Mouse (Mus musculus): Measurements from ENCODE around the gene Glb1l2.

Glb1l2 gene

DNA sequence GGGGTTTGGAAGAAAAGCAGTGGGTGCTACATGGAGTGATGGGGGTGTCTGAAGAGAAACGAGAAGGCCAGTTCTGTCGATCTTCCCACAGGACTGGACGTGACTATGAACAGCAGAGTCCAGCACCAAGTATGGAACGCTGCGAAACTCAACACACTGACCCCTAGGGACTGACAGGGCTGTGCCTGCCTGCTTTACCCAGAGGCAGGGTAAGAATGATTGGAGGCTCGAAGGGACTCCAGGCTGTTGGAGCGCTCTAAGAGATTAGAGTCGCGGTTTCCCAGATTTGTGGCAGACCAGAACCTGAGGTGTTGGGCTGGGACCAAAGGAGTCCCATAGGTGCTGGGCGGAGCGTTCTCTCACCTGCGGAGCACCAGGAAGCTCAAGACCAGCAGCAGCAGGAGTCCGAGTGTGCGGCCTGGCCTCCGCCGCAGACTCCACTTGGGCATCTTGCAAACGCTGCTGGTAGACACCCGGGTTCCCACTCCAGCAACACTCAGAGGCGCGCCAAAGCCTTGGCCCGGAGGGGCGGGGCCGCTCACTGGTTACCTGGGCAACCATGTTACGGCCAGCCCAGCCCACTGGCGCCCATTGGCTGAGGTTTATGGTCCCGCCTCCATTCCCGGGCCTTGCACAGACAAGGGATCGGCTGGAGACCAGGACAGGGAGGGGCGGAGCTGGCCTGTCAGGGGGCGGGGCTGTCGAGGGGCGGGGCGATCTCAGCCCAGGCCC lies at the start of gene Glb1l2:
Glb1l2 (minus strand) TSS at position 534 of the 732 bp plus-strand sequence.
- peak; percentile 80 for DNase-seq (ENCODE audit: low read depth, low spot score)

DNA sequence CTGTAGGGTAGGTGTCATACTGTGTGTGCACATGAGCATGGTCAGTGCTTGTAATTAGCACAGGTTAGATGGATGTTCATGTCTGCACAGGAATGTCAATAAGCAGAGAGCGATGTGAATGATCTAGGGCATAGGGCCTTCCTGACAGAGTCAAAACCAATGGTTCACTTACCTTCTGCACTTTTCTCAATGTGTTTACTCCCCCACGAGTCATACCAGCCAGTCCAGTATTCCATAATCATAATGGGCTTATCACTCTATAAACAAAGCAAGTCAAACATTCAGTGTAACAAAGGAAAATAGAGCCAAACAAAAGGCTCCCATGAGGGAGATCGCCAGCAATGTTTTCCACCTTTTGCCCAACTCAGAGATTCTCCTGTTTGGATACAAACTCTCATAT lies 24.8 kb upstream of the Glb1l2 start:
- DNase-seq (ENCODE audit: low read depth, low spot score), result no peak

DNA sequence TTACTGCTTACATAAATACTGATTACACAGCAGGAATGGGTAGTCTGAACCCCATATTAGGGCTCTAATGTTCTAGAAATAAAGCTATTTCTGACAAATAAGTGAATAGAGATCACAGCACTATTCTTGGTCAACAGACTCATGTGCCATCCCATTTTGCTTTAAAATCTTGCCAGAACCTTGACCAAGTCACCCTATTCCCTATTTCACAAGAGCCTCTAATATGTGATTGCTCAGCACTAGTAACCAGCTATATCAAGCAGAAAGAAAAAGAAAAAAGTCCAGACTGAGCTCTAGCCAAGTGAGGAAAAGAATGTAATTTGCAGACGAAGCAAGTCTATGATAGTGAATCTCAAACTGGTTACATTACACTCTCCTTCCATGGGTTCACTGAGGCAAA lies 13.7 kb upstream of the Glb1l2 start:
- no peak for DNase-seq (ENCODE audit: low read depth, low spot score)

DNA sequence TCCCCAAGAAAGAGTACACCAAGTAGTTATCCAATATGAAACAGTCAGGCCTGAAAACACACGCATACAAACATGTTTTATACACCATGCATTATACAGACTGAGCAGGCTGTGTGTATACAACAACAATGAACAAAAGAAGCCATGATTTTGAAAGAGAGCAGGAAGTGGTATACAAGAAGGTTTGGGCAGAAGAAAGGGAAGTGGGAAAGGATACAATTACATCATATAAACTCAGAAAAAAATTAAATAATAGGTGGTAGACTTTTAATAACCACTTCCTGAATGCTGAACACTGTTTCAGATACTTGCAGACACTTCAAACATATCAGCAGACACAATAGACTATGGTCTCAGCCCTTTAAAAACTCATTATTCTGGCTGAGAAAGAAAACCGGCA lies 2.5 kb upstream of the Glb1l2 start:
- DNase-seq (ENCODE audit: low read depth, low spot score), result no peak

DNA sequence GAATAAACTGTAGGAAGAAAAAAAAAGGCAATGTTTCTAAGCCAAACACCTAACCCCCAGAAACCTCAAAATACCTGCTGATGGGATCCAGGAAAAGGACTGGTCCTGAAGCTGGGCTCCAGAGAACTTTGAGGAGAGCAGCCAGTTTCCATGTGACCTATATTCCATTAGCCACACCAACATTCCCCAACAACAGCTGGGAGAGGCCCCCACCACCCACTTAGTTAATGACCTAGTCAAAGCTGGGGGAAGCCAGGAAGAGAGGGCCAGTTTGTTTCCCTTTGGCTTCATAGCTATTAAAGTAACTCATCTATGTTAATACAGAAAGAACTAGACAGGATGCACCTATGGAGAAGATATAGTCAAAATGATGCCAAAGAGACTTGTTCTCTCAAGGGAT lies 1.9 kb downstream of the Glb1l2 start:
- DNase-seq (ENCODE audit: low read depth, low spot score), result no peak

DNA sequence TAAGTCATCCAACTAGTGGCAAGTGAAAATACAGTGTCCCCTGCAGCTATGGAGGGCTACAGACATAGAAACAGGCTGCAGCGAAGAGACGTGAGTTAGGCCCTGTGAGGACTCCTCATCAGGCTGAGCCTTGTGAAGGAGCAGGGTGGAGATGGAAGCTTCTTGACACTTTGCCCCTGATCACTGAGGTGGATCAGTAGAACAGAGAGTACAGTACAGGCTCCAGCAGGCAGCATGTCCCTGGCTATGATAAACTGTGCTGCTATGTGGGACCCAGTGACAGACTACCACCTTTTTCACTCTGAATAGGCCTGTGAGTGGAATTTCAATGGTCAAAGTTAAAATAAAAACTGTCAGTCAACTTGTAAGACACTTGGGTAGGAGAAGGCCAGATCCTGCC lies 5.9 kb downstream of the Glb1l2 start:
- no peak for DNase-seq (ENCODE audit: low read depth, low spot score)

DNA sequence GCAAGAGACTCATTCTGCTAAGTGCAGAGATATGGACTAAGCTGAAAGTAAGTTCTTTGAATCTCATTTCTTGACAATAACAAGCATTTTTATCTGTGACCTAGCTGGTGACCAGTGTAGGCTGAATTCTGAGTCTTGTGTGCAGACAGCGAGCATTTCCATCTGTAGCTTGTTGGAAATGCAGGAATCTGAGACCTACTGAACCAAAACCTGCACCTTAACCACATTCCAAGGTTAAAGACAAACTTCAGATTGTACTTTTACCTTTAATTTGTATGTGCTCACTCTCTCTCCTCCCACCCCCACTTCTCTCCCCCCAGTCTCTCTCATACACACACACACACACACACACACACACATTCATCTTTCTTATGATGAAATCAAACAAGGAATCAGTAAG lies 7.5 kb downstream of the Glb1l2 start:
- no peak for DNase-seq (ENCODE audit: low read depth, low spot score)

DNA sequence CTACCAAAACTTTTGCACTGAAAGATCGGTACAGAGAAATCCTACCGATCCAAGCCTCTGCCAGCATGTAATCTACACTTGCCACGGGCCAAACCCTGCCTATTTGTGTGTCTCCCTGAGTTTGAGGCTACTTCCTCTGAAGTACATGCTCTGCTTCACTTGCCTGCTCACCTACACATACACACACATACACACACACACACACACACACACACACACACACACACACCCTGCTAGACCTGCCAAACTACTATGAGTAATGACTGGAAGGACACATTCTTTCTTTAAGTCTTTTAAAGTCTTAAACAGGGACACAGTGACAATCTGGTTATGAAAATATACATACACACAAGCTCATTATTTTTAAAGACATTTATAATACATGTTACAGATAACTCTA lies 8.1 kb downstream of the Glb1l2 start:
- no peak for DNase-seq (ENCODE audit: low read depth, low spot score)

DNA sequence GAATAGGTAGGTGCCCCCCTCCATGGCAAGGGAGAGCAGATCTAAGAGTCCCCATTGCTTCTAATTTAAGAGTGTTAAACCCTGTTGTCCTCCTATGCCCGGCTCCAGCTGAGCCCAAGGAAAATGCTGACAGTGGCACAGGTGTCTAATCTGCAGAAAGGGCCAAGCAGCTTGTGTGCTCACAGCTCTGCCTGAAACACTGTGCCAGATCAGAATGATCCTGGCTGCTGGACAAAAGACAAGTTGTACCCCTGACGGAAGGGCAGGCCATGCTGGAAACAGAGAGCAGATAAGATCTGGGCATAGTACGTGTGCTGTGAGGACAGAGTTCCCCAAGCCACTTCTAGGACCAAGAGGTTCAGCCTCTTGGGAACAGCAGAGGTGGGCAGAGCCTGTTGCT lies 13.4 kb downstream of the Glb1l2 start:
- DNase-seq (ENCODE audit: low read depth, low spot score), result no peak

DNA sequence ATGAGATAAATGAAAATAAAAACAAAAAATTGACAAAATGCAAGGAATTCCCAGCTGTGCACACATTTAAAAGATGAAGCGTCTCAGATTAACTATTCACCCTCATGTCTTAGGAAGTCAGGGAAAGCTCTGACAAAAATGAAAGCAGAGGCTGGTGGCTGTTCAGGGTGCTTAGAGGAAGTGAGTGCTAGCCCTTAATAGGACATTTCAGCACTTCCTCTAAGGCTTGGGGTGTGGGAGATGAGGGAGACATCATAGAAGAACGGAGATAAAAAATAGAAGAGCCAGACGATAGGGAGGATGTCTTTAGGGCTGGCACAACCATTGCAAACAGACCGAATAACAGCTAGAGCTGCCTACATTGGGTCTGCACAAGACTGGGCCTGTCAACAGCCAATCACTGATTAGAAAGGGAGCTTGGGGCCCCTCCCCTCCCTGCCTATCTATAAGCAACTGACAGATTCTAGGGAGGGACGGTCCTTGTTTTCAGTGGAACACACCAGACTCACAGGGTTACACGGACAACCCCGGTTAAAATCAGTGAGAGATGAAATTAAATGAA lies 22.8 kb downstream of the Glb1l2 start:
- DNase-seq (ENCODE audit: low read depth, low spot score), result no peak

DNA sequence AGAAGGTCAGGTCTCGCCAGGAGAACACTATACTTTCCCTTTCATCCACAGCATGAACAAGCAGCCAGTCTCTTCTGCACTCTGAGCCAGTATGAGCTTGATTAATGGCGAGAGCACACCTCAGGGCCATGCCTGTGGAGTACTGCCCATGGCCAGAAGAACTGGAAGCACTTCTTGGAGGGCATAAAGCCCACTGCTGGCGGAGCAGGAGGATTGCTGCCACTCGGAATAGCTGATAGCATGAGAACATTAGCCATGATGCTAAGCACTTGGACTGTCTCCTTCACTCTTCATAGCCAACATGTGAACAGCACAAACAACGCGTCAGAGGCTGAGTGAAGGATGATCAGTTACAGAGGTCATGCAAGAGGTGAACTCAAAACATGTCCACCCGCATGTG lies 27.8 kb downstream of the Glb1l2 start:
- no peak for DNase-seq (ENCODE audit: low read depth, low spot score)

DNA sequence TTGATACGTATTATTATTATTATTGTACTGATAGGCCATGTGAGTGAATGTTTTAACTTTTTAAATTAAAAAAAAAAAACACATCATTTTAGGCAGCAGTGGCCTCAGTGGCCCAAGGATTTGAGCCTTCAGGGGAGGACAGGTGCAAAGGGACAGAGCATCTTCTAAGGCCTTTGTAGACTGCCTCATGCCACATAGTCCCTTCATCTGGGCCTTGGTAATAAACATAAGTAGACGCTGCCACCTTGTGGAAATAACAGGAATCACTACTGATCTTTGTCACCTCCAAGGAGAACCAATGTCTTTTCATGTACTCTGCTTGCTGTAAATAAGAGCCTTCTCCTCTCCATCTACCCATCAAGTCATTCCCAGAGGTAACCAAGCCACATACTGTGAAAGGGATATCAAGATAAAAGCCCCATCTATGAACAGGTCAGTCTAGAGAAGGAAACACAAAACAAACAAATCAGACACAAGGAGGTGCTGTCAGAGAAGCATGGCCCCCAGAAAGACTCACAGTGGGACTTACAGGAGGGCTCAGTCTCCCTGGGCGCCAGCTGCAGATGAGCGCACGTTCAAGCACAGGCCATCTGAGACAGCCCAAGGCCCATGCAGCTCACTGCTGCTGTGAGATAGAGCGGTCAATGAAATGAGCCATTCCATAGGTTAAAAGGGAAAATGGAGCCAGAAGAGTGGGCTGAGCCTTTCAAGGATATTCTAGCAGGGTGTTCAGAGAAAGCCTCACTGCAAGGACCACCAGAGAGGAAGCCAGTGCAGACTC lies 30.0 kb downstream of the Glb1l2 start:
- DNase-seq (ENCODE audit: low read depth, low spot score), result peak; percentile 42

DNA sequence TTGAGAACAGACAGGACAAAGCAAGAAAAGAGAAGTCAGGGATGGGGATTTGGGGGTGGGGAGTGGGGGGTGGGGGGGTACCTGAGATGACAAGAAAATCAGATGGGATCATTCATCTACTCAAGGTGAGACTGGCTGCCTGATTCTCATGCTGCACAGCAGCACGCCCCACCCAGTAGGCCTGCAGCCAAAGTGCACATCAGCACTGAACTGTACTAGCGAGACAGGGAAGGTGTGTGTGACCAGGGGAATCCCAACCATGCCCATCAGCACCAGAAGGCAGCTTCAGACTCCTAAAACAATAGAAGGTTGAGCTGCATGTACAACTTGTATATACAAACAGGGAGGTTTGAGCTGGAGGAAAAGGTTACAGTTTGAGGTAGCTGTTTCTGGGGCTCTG lies 30.6 kb downstream of the Glb1l2 start:
- DNase-seq (ENCODE audit: low read depth, low spot score), result no peak

DNA sequence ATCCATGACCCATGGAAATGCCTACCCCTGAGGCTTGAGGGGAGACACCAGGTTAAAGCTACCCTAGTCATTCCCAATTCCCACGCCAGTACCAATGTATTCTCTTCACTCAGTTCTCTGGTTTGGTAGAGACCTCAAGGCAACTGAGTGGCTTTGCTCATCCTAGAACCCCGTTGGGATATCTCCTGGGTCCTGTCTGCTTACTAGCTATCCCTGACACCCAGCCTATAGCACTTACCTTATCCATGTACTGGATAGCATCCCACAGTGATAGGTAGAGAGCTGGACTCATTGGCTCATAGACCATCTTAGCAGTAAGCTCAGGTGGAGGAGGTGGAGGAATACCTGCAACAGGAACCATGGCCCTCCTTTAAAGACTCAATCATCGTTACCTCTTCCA lies 38.1 kb downstream of the Glb1l2 start:
- no peak for DNase-seq (ENCODE audit: low read depth, low spot score)

DNA sequence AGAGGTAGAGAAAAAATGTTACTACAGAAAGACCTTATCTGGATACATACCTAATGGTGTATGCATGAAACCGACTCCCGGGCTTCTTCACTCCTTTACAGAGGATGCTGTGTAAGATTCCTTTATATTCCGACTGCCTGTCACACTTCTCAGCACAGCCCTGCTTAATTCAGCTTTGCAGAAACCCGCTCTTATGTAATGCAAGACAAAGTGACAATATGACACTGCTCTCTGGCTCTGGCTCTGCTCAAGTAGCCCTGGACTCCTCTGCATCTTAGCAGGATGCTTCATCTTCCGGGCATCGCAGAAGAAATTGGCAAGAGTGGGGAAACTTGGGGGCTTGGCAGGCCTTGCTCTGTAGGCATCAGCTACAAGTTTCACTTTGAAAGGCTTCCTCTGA lies 43.8 kb downstream of the Glb1l2 start:
- no peak for DNase-seq (ENCODE audit: low read depth, low spot score)

DNA sequence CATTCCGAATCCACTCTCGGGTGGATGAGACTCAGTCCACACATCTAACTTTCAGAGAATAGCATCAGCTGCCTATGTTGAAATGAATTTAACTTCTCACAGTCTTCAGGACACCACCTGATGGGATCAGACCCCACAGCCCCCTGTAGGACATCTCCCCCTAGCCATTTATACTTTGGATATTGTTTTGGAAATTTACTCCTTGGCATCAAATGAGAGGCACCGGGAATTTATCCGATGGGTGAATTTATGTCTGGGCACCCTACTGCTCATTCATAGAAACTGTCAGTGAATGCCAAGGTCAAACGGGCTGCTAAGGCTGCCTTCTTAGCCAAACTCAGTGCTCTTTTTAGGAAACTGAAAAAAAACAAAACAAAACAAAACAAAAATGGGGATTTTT lies 45.7 kb downstream of the Glb1l2 start:
- DNase-seq (ENCODE audit: low read depth, low spot score), result no peak

DNA sequence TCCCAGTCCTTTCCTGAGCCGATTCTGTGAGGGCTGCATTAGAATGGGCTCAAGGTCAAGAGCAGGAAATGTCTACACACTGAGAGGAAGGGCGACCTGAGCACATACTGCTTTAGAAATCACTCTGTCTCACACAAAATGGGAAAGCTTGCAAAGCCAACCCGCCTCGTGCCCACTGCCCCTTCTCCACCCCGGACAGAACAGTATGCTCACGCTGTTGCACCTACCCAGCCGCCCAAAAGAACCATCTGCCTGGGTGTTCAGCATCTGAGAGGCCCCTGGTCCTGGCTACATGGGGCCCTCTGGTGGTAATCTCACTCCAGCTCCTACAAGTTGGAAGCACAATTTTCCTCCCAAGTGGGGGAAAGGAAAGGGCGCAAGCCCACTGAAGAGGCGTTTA lies 46.2 kb downstream of the Glb1l2 start:
- peak; percentile 36 for DNase-seq (ENCODE audit: low read depth, low spot score)

DNA sequence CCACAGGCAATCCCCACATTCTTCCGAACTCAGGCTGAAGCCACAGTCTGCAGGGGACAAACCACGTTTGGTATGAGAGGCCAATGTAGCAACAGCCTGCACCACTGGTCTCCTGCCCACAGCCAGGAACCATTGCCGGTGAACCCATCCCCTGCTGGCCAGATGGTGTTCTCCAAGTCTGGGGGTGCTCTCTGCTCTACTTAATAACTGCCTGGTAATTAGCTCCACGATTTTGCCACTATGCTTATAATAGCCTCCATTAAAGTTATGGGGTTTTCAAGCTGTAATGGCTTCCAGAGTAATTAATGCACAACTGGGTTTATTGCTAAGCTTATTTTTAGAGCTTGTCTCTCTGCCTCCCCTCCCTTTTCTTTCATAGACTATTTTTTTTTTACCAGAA lies 57.4 kb downstream of the Glb1l2 start:
- DNase-seq (ENCODE audit: low read depth, low spot score), result no peak

DNA sequence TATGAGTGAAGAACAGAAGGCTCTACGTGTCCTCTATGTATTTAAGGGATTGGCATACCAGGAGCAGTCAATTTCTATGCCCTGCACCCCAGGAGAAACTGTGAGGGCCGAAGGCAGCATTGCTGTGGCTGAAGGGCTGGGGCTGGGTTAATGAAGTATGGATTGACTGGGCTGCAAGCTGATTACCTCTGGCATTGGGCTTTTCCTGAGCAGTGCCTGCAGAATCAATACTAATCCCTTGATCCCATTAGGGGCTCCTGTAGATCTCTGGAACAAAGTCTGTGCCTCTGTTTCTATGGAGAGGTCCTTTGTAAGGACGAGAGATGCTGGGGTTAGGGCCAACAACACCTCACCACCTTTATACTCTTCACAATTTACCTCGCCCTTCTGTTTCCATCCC lies 59.1 kb downstream of the Glb1l2 start:
- no peak for DNase-seq (ENCODE audit: low read depth, low spot score)

DNA sequence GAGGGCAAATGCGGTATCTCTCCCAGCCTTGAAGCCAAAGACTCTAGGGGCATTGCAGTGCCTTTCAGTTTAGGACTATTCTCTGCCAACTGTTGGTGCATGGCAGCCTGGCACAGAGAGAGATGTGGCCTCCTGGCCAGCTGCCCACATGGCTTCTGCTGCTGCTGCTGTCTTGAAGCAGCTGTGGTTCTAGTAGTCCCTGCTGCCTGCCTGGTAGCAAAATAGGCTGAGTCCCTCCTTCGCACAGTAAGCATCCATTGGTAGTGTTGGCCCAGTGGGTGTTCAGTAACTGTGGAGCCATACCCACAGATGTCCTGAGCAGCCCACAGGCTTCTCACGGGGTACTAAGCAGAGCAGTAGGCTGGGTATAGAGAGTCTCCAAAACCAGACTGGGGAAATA lies 63.5 kb downstream of the Glb1l2 start:
- DNase-seq (ENCODE audit: low read depth, low spot score), result no peak

DNA sequence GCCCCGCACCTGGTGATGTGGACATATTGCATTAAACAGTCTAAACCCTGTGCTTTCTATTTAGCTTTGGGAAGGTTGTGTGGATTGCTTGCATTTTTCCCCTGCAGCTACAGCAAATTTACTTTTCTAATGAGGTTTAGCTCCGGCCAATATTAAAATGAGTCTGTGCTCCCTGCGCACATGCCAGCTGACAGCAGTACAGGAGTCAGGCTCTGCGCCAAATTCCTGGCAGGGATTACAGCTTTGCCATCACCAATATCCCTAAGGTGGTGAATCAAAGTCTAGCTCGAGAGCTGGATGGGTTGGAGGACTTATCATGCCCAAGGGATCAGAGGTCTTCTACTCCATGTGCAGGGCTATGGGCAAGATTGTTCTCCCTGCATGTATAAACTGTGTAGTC lies 69.2 kb downstream of the Glb1l2 start:
- DNase-seq (ENCODE audit: low read depth, low spot score), result no peak

DNA sequence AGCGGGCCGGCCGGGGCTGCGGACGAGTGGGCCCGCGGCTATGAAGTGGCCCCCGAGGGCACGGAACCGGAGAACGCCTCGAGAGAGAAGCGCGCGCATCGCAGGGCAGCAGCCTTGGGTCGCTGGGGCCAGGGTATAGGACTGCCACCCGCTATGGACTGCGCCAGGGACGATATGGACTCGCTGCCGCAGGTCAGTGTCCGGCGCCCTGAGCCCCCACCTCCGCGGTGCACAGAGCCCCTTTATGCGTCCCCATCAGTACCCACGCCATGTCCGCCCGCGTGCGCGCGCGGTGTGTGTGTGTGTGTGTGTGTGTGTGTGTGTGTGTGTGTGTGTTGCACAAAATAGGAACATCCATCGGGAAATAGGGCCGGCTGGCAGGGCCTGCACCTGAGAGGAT lies 72.3 kb downstream of the Glb1l2 start:
- no peak for DNase-seq (ENCODE audit: low read depth, low spot score)
